Mouse (Mus musculus) kidney, embryonic 16.5 days (tissue): ENCODE results near the gene Sema3b. TPM values are rescaled to one million over a fixed set of nuclear protein-coding genes. Genes with fewer than 3 reads are reported as not detected.

Source experiments
- polyA plus RNA-seq: library from polyadenylated mRNA; unstranded; fragments of >200 nt; fragmentation: Nextera tagmentation; extraction: Ambion mirVana; gene quantifications from 2 replicates; pipeline ENCODE4 v1.2.1, GENCODE M21; 2015

The Sema3b gene
- polyA plus RNA-seq, 1 experiment from 2014 or later = 31.3 TPM

Other genes starting within 250 kb of the Sema3b start
- 0.74 and 0.95 TPM in 2 replicates for gene Cacna2d2, start 209.6 kb downstream of the Sema3b start, polyA plus RNA-seq
- gene Tmem115, start 75.3 kb downstream of the Sema3b start, polyA plus RNA-seq = 49.7 and 51.0 TPM in 2 replicates
- gene Cyb561d2, start 67.0 kb downstream of the Sema3b start, polyA plus RNA-seq = 35.8 and 39.0 TPM in 2 replicates
- gene Nprl2, start 67.0 kb downstream of the Sema3b start, polyA plus RNA-seq = 57.0 and 59.0 TPM in 2 replicates
- gene Zmynd10, start 61.9 kb downstream of the Sema3b start, polyA plus RNA-seq = 3.3 and 3.9 TPM in 2 replicates
- 66.8 and 68.9 TPM in 2 replicates for gene Rassf1, start 57.7 kb downstream of the Sema3b start, polyA plus RNA-seq
- 45.3 and 48.0 TPM in 2 replicates for gene Tusc2, start 46.0 kb downstream of the Sema3b start, polyA plus RNA-seq
- 131 and 132 TPM in 2 replicates for gene Hyal2, start 41.3 kb downstream of the Sema3b start, polyA plus RNA-seq
- gene Hyal1, start 32.3 kb downstream of the Sema3b start, polyA plus RNA-seq = 10.6 and 12.3 TPM in 2 replicates
- 21.8 and 24.1 TPM in 2 replicates for gene Naa80, start 30.3 kb downstream of the Sema3b start, polyA plus RNA-seq
- 1.3 and 1.6 TPM in 2 replicates for gene Hyal3, start 28.4 kb downstream of the Sema3b start, polyA plus RNA-seq
- gene Ifrd2, start 21.6 kb downstream of the Sema3b start, polyA plus RNA-seq = 60.7 and 64.3 TPM in 2 replicates
- gene Gnai2, start 26.1 kb upstream of the Sema3b start, polyA plus RNA-seq = 447 and 455 TPM in 2 replicates
- 12.4 and 12.9 TPM in 2 replicates for gene Slc38a3, start 60.3 kb upstream of the Sema3b start, polyA plus RNA-seq
- 2.8 and 3.0 TPM in 2 replicates for gene Gnat1, start 70.5 kb upstream of the Sema3b start, polyA plus RNA-seq
- 20.9 and 25.7 TPM in 2 replicates for gene Sema3f, start 101.2 kb upstream of the Sema3b start, polyA plus RNA-seq
- gene Rbm5, start 161.8 kb upstream of the Sema3b start, polyA plus RNA-seq = 203 and 214 TPM in 2 replicates